Mouse (Mus musculus) forebrain, embryonic 13.5 days (tissue): ENCODE results near the gene Ap3s2. TPM values are rescaled to one million over a fixed set of nuclear protein-coding genes. Genes with fewer than 3 reads are reported as not detected.

Experiments
- ATAC-seq: fragments of 200-750 bp; cut with Nextera tagmentation; 2 replicates; pipeline ENCODE4 v1.8.0; 2017
- H3K27ac ChIP-seq: fragments of 300-500 bp; sonication (generic); 2 replicates; pipeline ENCODE4 v1.5.1; 2015; ENCODE audit warnings: inconsistent platforms, mild to moderate bottlenecking, moderate library complexity
- H3K27me3 ChIP-seq: fragments of 300-500 bp; sonication (generic); 2 replicates; pipeline ENCODE4 v1.6.1; 2015; ENCODE audit warnings: mild to moderate bottlenecking, inconsistent platforms
- H3K36me3 ChIP-seq: fragments of 300-500 bp; sonication (generic); 2 replicates; pipeline ENCODE4 v1.6.1; 2015; ENCODE audit warnings: mild to moderate bottlenecking, inconsistent platforms; ENCODE audit not compliant: poor library complexity, severe bottlenecking
- H3K4me1 ChIP-seq: fragments of 300-500 bp; sonication (generic); 2 replicates; pipeline ENCODE4 v1.6.1; 2015; ENCODE audit warnings: inconsistent platforms
- H3K4me2 ChIP-seq: fragments of 300-500 bp; sonication (generic); 2 replicates; pipeline ENCODE4 v1.6.1; 2015; ENCODE audit warnings: inconsistent platforms, mild to moderate bottlenecking, moderate library complexity
- H3K4me3 ChIP-seq: fragments of 300-500 bp; sonication (generic); 2 replicates; pipeline ENCODE4 v1.5.1; 2015; ENCODE audit warnings: mild to moderate bottlenecking, inconsistent platforms
- H3K9ac ChIP-seq: fragments of 300-500 bp; sonication (generic); 2 replicates; pipeline ENCODE4 v1.6.1; 2015; ENCODE audit warnings: mild to moderate bottlenecking, inconsistent platforms
- H3K9me3 ChIP-seq: fragments of 300-500 bp; sonication (generic); replicated peaks from 2 replicates; pipeline ENCODE4 v1.6.1; 2016; ENCODE audit warnings: inconsistent platforms
- WGBS: fragments of 180-500 bp; shearing (Covaris S2); methylation state at CpG from one replicate; pipeline ENCODE4 v1.1.7; 2015; 5-methylcytosine and 5-hydroxymethylcytosine counted together
- polyA plus RNA-seq: library from polyadenylated mRNA; unstranded; fragments of >200 nt; fragmentation: Nextera tagmentation; extraction: Ambion mirVana; gene quantifications from 2 replicates; pipeline ENCODE4 v1.2.1, GENCODE M21; 2015

The Ap3s2 gene
- polyA plus RNA-seq: 46.2 and 46.3 TPM in 2 replicates

DNA sequence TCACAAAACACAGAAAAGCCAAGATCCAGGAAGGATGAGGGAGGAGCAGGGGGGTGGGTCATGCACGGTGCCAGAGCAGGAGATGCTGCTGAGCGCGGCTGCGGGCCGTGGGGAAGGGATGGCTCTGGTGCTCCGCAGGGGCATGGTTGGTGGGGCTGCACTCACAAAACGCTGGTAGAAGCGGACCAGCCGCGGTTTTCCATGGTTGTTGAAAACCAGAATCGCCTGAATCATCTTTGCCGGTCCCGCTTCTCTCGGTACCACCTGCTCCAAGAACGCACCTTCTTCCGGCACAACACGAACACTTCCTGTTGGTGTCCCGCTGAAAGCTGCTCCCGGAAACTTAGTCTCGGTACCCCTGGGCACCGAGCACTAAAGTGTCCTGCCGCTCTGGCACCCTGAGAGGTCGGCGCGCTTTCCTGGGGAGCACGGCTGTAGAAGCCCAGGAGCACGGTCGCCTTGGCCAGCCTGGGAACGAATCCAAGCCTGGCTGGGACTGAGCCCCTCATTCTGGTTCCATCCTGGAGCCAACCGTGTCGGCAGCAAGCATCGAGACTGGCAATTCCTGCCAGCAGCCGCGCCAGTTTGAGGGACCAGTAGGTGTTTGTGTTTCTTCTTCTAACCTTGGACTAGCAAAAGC, at the start of gene Ap3s2:
Gene Ap3s2 (minus strand): TSS at position 306 of the 640 bp plus-strand sequence.
- Histone ChIP-seq H3K4me2 (peak within 1 kb of the TSS; percentile 70), H3K9ac (peak within 1 kb of the TSS; percentile 90), H3K9me3 (no peaks in the 10 kb centered on the region), H3K4me3 (peak within 1 kb of the TSS; percentile 85), H3K36me3 (peaks cover 6% of the 10 kb centered on the region), H3K4me1 (peaks cover 11% of the 10 kb centered on the region), H3K27me3 (no peaks in the 10 kb centered on the region), H3K27ac (peak within 1 kb of the TSS; percentile 81)
- ATAC-seq: peak; percentile 98
- WGBS: under 1% methylated on average over 34 of the region's 34 CpGs

DNA sequence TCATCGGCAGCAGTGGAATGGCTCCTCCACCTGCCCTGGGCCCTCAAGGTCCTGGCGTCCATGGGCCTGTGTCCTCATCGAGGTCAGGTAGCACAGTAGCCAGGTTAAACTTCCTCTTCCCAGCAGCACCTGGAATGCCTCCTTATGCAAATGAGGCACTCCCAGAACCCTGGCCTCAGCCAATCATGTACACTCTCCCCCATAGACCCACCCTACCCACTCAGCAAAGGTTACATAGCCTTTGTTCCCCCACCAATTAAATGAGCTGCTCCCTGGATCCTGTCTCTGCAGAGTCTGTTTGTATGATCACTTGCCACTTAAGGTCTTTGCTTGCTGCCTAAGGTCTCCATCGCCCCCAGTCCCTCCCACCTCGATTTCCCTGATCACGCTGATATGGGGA, 47.9 kb upstream of the Ap3s2 start:
- ATAC-seq: no peak
- no peaks in the 10 kb centered on the region for H3K9me3 ChIP-seq
- H3K36me3 ChIP-seq: no peaks in the 10 kb centered on the region
- H3K4me2 ChIP-seq: no peak overlapping the region
- no peak overlapping the region for H3K27ac ChIP-seq
- 84% methylated on average over 6 of the region's 6 CpGs for WGBS
- no peaks in the 10 kb centered on the region for H3K4me1 ChIP-seq
- H3K4me3 ChIP-seq: no peak overlapping the region
- H3K27me3 ChIP-seq: no peaks in the 10 kb centered on the region
- no peak overlapping the region for H3K9ac ChIP-seq

DNA sequence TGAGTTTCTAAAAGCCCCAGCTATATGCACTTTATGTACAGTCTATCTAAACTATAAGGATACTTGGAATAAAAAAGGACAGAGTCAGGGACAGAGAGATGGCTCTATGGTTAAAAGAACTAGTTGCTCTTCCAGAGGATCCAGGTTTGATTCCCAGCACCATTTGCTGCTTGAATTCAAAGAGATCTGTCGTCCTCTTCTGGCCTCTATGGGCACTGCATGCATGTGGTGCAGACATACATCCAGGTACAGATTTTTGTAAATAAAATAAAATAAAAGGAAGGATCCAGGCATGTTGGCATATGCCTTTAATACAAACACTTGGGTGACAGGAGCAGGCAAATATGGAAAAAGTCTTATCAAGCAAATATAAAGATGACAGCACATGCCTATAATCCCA, 41.2 kb upstream of the Ap3s2 start:
- Histone ChIP-seq H3K27ac (no peak overlapping the region), H3K9ac (no peak overlapping the region), H3K36me3 (no peaks in the 10 kb centered on the region), H3K9me3 (no peaks in the 10 kb centered on the region), H3K4me2 (no peak overlapping the region), H3K27me3 (no peaks in the 10 kb centered on the region), H3K4me1 (no peaks in the 10 kb centered on the region), H3K4me3 (no peak overlapping the region)
- WGBS: 56% methylated on average over 1 of the region's 1 CpGs
- no peak for ATAC-seq

DNA sequence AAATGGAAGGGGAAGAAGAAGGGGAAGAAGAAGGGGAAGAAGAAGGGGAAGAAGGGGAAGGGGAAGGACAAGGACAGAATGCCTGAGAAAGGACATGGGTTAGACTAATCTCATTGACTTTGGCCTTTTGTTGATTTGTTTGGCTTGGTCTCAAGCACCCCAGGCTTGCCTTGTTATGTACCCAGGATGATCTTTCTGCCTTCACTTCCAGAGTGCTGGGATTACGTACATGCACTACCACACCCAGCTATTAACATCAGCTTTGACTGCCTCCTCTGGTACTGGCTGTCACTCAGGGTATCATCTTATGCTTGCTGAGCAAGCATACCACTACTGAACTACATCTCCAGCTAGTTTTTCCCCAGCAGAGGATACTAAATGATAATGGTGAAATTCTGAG, 35.7 kb upstream of the Ap3s2 start:
- H3K27me3 ChIP-seq: no peaks in the 10 kb centered on the region
- H3K27ac ChIP-seq: no peak overlapping the region
- ATAC-seq: no peak
- H3K36me3 ChIP-seq: no peaks in the 10 kb centered on the region
- H3K4me3 ChIP-seq: no peak overlapping the region
- no peaks in the 10 kb centered on the region for H3K9me3 ChIP-seq
- no peak overlapping the region for H3K4me2 ChIP-seq
- no peaks in the 10 kb centered on the region for H3K4me1 ChIP-seq
- 82% methylated on average over 1 of the region's 1 CpGs for WGBS
- no peak overlapping the region for H3K9ac ChIP-seq

DNA sequence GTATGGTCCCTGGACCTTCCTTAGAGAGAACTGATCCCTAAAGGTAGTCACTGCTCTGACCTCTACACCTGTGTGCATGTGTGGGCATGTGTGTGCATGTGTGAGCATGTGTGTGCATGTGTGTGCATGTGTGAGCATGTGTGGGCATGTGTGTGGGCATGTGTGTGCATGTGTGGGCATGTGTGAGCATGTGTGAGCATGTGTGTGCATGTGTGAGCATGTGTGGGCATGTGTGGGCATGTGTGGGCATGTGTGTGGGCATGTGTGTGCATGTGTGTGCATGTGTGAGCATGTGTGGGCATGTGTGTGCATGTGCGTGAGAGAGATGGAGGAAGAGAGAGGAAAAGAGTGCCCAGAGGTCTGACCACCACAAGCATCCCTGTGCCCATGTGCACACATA, 34.4 kb upstream of the Ap3s2 start:
- Histone ChIP-seq H3K4me1 (no peaks in the 10 kb centered on the region), H3K9me3 (no peaks in the 10 kb centered on the region), H3K9ac (no peak overlapping the region), H3K4me3 (no peak overlapping the region), H3K27ac (no peak overlapping the region), H3K36me3 (no peaks in the 10 kb centered on the region), H3K4me2 (no peak overlapping the region), H3K27me3 (no peaks in the 10 kb centered on the region)
- WGBS: 95% methylated on average over 1 of the region's 1 CpGs
- no peak for ATAC-seq

DNA sequence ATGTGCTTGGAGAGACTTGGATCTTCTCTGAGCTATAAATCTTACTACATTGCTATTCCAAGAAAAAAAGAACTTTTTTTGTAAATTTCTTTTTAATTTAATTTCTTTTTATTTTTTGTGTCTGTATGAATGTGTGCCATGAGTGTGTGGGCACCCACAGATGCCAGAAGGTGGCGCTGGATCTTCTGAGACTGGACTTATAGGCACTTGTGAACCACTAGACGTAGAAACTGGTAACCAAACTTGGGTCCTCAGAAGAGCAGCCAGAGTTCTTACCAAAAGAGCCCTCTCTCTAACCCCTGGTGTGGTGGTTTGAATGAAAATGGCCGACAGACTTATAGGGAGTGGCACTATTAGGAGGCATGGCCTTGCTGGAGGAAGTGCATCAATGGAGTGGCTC, 30.6 kb upstream of the Ap3s2 start:
- Histone ChIP-seq H3K27me3 (no peaks in the 10 kb centered on the region), H3K36me3 (no peaks in the 10 kb centered on the region), H3K27ac (no peak overlapping the region), H3K4me3 (no peak overlapping the region), H3K9me3 (no peaks in the 10 kb centered on the region), H3K4me2 (no peak overlapping the region), H3K4me1 (no peaks in the 10 kb centered on the region), H3K9ac (no peak overlapping the region)
- WGBS: 70% methylated on average over 3 of the region's 3 CpGs
- no peak for ATAC-seq

DNA sequence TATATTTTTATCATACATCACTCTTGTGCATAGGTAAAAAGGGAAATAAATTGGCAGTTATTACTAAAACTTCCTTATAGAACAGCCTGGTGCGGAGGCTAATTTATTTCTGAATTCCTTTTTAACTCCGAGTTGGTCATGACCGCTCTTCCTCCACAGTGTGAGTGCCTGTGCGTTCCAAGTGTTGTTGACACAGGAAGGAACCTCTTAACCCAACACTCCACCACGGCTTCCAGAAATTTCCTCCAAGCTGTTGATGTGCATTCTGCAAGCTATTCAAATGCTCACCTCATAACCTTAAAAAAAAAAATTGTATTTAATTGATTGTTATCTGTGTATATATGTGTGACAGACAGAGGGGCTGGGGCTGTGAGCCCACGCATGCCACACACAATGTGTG, 29.8 kb upstream of the Ap3s2 start:
- Histone ChIP-seq H3K9ac (no peak overlapping the region), H3K4me3 (no peak overlapping the region), H3K27ac (no peak overlapping the region), H3K9me3 (no peaks in the 10 kb centered on the region), H3K4me1 (no peaks in the 10 kb centered on the region), H3K36me3 (no peaks in the 10 kb centered on the region), H3K27me3 (no peaks in the 10 kb centered on the region), H3K4me2 (no peak overlapping the region)
- no peak for ATAC-seq
- WGBS: 91% methylated on average over 6 of the region's 6 CpGs

DNA sequence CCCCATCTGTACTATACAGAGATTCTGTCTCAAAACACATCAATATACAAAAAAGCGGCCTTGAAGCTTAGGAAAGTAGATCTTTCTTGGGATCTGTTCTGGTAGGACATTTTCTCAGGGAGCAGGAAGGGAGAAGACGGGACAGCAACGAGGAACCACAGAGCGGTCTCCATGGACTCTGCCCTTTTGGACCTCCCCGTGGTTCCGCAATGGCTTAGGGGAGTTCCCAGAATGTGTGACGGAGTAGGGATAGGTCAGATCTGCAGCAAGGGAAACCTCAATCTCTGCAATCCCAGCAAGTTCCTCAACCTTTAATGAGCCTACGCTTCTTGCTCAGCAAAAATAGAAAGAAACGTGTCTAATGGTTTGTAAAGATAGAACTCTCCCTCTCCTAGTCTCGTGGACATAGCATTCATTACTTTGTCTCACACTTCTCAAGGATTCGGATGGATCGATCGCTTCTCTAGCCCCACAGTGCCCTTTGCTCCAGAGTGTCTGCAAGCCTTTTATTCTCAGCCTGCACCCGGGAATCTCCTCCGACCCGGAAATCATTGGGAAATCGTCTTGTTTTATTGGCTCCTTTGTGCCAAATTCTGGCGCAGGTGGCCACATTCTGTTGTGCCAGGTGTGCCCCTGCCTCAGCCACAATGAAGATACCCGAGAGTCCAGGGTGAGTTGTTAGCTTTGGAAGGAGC, 15.2 kb upstream of the Ap3s2 start:
- Histone ChIP-seq H3K9me3 (no peaks in the 10 kb centered on the region), H3K4me2 (peak overlapping the region; percentile 74), H3K27ac (no peak overlapping the region), H3K4me3 (peak overlapping the region; percentile 51), H3K27me3 (no peaks in the 10 kb centered on the region), H3K9ac (peak overlapping the region; percentile 77), H3K4me1 (peaks cover 18% of the 10 kb centered on the region), H3K36me3 (no peaks in the 10 kb centered on the region)
- ATAC-seq: no peak; the same call in 1 of the 2 replicates
- WGBS: 11% methylated on average over 19 of the region's 19 CpGs

DNA sequence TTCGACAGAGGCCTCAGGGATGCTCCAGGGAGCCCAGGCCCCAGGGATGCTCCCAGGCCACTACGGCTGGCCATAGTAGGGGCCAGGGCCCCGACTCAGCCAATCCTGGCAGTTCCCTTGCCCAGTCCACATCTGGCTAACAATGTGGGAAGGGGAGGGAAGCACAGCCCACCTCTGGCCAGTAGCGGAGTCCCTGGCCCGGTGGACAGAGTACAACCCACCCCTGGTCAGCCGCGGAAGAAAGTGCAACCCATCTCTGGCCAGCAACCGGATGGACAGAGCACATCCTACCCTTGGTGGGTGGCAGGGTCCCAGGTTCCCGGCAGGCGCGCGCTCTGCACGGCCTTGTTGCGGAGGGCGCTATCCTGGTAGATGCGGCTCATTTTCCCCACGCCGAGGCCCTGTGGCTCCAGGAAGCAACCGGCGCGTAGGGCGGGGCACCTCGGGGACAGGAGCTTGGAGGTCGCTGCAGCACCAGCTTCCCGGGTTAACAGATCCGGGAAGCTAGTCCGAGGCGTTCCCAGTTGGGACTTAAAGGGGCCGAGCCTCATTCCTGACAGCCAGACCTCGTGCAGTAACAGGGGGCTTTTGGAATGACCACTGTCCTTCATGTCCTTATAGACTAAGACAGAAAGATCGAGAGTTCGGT, 14.5 kb upstream of the Ap3s2 start, which contains the start of gene Arpin:
Gene Arpin (minus strand): TSS at position 498 of the 649 bp plus-strand sequence.
- Histone ChIP-seq H3K27me3 (no peaks in the 10 kb centered on the region), H3K36me3 (no peaks in the 10 kb centered on the region), H3K9me3 (no peaks in the 10 kb centered on the region), H3K4me2 (peak within 1 kb of the TSS; percentile 74), H3K9ac (peak within 1 kb of the TSS; percentile 77), H3K27ac (peak within 1 kb of the TSS; percentile 35; the same call in 1 of the 2 replicates), H3K4me1 (peaks cover 18% of the 10 kb centered on the region), H3K4me3 (peak within 1 kb of the TSS; percentile 51)
- ATAC-seq: peak; percentile 62
- WGBS: under 1% methylated on average over 32 of the region's 32 CpGs

DNA sequence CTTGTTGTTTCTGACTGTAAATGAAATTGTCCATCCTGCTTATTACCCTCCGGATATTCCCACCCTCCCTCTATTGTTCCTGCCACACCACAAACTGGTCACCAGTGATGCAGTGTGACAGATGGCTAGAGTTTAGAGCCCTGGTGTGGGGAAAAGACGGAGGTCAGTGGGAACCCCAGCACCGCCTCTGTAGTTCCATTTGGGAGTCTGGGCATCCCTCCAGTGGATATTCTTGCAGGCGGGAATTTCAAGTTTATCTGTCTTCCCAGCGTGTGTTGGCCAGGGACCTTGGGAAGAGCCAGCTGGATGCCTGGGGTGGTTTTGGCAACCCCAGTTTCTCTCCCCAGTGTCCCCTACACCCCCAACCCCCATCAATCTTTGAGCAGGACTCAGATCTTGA, 14.0 kb upstream of the Ap3s2 start:
- Histone ChIP-seq H3K27ac (no peak overlapping the region), H3K9me3 (no peaks in the 10 kb centered on the region), H3K27me3 (no peaks in the 10 kb centered on the region), H3K36me3 (0 out of 2 replicates have a peak, but pooled peaks cover under 1% of the 10 kb centered on the region), H3K4me1 (peaks cover 18% of the 10 kb centered on the region), H3K9ac (peak overlapping the region; percentile 77), H3K4me3 (peak overlapping the region; percentile 51), H3K4me2 (peak overlapping the region; percentile 74)
- ATAC-seq: peak; percentile 21; the same call in 1 of the 2 replicates
- WGBS: 48% methylated on average over 5 of the region's 5 CpGs

DNA sequence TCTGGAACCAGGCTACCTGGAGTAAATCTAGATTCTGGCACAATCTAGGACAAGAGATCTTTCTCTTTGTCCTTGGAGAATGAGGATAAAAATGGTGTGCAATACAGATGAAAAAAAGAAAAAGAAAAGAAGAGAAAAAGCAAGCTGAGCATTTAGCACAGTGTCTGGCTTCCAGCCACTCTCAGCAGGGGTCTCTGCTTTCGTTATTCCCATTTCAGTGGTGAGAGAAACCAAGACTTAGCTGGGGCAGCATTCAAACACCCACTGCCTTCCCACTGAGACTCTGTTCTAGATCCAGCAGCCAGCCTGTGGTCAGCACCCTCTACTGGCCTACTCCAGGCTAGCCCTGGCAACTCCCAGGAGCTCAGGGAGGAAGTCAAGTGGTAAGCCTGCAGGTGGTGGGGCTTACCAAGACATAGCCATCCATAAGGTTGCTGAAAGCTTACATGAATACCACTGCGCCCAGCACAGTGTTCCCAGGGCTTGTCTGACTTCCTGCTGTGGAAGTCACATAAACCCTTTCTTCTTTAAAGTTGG, 8.1 kb upstream of the Ap3s2 start:
- no peaks in the 10 kb centered on the region for H3K27me3 ChIP-seq
- peaks cover 27% of the 10 kb centered on the region for H3K36me3 ChIP-seq
- H3K4me2 ChIP-seq: no peak overlapping the region
- H3K4me3 ChIP-seq: no peak overlapping the region
- 65% methylated on average over 2 of the region's 2 CpGs for WGBS
- no peak overlapping the region for H3K9ac ChIP-seq
- ATAC-seq: no peak
- H3K27ac ChIP-seq: no peak overlapping the region
- no peaks in the 10 kb centered on the region for H3K9me3 ChIP-seq
- no peaks in the 10 kb centered on the region for H3K4me1 ChIP-seq

DNA sequence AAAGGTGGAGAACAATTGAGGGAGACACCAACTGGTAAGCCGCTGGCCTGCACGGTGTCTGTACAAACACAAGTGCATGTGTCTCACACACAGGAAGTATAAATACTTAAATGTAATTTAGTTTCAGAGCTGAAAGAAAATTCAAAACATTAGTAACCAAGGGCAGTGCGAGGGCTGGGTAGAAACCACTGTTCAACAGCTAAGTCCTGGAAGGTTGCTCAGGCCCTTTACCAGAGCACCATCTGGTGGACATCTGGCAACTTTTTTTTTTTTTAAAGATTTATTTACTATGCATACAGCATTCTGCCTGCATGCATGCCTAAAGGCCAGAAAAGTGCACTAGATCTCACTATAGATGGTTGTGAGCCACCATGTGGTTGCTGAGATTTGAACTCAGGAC, 5.9 kb downstream of the Ap3s2 start:
- no peak for ATAC-seq
- 80% methylated on average over 3 of the region's 3 CpGs for WGBS

More for the DNA sequence above, 5.9 kb downstream of the Ap3s2 start:
- Histone ChIP-seq H3K27ac (no peak overlapping the region), H3K4me2 (no peak overlapping the region), H3K4me3 (no peak overlapping the region), H3K36me3 (peaks cover 47% of the 10 kb centered on the region), H3K4me1 (peaks cover 2% of the 10 kb centered on the region), H3K27me3 (no peaks in the 10 kb centered on the region), H3K9me3 (no peaks in the 10 kb centered on the region), H3K9ac (no peak overlapping the region)
